Mouse (Mus musculus) telencephalon, adult 2 months (tissue): ENCODE measurements at regions not wholly inside any gene's neighbourhood (a gene's known extent, or its start where the extent isn't known, plus 50 kb on each side); places are given as distances from the start of the nearest gene placed in this dataset.

ENCODE experiments used
- DNase-seq: peaks from one replicate; pipeline ENCODE4 v3.0.0-alpha.2; 2011; ENCODE audit warnings: low read depth, low spot score

DNA sequence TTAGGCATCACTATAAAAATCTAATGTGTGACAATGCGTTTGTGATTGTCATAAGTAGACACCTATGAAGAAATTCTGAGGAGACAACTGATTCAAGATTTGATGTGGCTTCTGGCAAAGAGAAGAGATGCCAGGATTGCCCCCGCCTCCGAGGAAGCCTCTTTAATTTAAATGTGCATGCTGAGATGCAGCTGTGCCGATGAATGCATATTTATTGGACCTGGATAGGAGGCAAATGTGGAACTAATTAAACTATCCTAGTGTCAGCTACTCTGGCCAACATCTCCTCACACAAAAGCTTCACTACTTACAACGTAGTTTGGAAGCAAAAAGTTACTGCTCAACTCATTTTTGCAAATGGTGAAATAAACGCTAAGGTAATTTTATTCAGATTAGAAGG, 173.4 kb upstream of the Dph6 start:
- DNase-seq: no peak

DNA sequence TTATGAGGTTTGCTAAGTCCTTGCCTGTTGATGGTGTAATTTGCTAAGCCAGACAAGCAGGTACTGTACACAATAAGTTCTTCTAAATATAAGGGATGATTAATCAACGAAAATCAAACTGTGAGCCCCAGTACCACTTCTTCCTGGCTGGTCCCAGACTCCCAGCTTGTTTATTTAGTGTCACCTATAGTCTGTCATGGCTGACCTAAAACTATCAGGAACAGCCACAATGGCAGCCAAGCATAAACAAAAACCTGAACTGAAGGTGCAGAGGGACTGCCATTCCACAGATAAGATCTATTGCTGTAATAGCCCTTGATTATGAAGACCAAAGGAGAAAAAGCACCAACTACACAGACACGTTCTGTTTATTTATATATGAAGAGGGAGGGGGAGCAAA, 180.9 kb upstream of the Dph6 start:
- no peak for DNase-seq

DNA sequence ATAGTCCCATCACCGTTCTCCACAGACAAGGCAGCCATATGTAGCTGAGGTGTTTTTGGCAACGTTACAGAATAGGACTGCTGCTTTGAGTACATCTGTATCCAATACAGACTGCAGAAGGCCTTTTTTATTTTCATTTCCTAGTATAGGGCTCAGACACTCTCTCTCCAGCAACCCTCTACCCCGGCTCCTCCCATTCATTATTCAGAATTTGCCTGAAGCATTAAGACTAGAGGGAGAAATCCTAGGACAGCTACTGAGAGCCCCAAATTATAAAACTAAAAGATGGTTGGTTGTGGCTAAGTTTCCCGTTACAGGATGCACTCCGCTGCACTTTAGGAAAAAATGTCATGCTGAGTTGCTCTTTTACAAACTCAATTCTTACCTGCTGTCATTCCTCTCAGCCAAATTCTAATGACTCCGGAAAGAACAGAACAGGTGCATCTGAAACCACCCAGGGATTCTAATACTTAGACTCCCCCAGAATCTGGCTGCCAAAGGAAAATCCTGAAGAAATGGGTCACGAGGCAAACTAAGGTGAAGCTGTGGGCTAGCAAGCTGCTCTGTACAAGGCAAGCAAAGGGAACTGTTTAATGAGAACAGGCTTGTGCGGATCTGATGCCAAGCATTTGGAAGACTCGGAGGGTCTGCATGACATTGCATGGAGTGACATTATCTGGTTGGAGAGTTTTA, 189.1 kb upstream of the Dph6 start:
- no peak for DNase-seq

DNA sequence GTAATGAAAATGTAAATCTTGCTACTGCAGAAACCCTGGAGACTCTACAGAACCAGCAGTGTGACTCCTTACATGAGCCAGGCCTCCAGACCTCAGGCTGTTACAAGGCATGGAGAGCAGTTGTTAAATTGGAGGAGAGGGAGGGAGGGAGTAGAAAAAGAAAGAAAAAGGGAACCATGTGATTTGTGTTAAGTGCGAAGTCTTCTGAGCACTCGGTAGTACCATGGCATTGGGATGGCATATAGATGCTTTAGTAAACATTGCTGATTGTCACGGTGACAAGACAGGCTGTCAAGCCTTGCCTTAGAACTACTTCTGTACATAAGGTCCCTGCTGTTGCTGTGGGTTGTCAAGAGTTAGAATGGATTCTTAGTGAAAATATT, 189.6 kb upstream of the Dph6 start:
- DNase-seq: no peak

DNA sequence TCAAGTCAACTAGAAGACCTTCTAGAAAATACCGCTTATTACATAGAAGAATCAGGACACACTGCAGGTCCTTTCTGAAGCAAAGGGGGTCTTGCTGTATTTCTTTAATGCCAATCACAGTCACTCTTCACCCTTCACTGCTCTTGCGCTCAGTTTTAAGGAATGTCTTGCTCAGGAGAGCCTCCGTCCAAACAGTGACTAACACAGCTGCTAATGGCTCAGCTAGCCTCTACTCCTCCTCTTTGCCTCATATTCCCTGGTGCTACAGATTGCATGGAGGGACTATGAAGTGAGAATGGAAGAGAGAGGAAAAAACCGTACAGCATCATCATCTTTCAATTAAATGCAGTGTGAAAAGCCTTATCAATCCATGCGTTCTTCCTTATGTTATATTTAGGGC, 193.7 kb upstream of the Dph6 start:
- no peak for DNase-seq

DNA sequence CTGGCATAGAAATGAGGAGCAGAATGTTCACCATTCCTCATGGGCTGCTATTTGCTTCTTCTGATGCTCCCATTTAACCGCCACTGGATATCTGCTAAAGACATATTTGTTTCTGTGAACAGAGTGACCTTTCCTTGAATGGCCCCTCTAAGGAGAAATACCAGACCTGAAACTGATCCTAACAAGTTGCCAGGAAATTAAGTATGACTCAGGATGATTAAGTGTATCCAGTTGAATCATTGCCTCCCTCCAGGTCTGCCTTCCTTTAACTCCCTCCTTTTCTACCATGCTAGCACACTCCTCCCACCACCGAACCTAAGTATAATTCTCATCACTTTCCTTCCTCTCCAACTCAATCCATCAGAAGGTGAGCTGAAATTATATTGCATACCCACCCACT, 194.2 kb upstream of the Dph6 start:
- DNase-seq: no peak

DNA sequence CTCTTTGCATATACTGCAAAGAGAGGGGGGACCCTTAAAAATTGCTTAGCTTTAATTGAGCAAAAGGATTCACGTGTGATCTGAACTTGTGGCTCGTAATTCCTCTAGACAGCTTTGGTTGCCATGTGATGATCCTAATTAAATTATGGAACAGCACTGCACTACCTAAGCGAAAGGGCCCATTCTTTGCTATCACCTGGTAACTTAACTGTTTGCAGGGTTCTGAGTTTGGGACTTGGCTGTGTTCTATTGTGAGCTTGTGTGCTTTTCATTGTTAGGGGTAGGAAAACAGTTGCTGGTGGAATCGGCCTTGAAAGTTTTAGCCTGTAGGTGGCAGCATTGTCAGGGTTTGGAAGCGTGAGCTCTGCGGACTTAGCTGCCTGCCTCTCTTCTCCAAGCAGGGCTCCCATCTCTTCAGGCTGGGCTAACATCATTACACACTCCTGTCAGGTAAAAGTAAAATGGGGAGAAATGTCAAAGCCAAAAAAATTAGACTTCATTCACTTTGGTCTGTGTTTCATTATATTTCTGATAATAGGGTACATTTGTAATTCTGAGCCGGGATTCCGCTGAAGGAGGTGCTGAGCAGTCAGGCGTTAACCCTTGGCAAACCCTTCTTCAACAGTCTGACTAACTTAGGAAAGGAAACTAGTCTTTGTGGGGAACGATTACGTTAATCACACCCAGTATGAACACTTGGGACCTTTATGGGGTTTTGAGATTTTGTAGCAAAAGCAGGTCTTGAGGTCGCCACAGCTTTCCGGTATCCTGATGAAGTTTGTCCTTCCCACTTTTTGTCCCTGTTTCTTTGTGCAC, 199.2 kb upstream of the Dph6 start:
- peak; percentile 60 for DNase-seq

DNA sequence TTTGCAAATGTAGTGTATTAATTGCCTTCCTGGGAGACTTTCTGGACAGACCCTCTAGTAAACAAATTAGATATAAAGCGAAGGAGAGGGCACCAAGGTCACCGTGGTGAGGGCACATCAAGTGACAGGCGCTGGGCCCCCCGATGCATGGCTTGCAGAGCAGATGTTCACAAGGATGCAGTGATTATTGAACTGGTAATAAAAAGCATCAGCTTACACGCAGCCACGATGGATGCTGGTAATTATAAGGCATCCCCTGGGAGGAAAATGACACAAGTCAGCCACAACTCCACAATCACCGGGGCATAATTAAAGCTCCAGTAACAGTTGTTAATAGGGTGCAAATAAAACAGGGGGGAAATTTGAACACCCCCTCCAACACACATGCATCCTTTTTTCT, 217.5 kb upstream of the Dph6 start:
- DNase-seq: no peak

DNA sequence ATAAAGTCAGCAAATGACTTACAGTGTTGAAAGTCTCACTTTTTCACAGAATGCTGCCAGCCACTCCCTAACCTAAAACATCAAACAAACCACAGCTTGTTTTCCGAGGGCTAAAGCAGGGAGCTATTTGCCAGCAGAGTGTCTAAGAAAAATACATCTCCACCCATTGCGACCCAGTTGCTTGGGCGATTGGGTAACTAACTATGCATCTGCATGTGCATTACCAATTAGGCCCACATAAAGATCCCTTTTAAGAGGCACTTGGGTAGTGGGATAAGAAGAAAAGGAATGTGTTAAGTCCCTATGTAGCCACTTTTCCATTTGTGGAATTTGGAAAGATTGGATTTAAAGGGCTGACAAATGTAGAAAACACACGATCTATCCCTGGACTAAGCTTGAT, 218.3 kb upstream of the Dph6 start:
- DNase-seq: no peak

DNA sequence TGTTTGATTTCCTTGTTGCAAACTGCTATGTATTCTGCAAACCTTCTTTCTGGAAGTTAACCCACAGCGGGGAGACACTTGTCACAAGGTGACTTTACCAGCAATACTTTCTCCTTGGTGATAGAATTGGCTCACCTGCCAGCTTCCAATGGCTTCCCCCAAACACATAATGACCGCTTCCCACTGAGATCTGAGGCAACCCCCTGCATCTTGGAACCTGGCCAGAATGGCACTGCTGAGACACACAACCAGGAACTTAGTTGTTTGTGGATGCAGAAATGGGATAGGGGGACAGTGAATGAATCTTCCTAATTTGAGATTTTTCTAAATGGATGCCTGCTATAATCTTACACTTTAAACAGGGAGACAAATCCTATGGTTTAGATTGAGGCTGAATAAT, 224.3 kb upstream of the Dph6 start:
- DNase-seq: no peak

DNA sequence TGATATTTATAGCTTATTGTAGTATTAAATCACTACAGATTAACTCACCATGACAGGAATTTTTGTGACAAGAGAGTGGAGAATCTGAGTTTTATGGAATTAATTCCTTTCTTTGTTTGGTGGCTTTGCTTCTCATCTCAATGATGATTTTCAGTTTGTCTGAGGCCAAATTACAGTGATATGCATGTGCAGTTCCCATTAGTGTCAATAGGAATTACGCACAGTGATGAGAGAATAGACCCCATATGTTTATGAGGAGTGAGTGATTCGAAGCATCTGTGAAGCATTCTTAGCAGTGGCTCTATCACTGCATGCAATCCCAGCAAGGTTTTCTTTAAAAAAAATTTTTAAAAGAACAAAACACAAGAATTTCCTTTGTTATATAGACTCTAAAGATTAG, 225.0 kb upstream of the Dph6 start:
- DNase-seq: no peak

DNA sequence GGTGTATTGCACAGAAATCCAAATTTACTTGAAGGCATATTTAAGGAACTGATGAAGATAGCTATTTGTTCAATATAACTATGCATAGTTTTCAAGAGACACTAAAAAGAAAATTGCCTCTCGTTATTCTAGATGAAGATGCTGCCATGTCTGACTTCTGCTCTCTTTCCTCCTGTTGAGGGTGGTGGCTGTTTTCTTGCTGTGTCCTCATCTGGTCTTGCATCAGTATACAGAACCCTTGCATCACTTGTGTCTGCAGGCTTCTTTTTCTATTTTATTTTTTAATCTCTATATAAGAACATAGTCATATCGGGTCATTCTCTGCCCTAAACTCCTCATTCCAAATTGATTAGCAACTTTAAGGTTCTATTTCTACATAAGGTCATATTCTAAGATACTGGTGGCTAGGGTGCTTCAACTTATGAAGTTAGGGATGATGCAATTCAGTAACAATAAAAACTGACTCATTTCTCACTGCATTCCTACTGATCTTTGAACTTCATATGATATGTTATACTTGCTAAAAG, 231.0 kb upstream of the Dph6 start:
- no peak for DNase-seq

DNA sequence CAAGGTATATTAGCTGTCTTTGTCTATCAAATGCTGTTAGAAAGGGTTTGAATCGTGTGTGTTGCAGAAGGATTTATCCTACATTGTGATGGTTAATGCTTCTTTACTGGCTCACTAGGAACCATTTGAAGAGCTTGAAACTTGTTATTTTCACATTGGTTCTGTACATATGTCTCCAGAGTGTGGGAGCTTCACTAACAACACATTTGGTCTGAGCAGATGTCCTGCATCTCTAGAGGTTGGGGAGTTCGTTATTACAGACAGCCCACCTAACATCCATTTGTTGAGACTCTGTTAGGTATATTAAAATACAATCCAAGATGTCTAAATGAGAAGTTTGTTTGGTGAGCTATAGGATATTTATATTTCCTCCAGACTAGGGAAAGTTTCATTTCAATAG, 244.0 kb upstream of the Dph6 start:
- DNase-seq: peak; percentile 42

DNA sequence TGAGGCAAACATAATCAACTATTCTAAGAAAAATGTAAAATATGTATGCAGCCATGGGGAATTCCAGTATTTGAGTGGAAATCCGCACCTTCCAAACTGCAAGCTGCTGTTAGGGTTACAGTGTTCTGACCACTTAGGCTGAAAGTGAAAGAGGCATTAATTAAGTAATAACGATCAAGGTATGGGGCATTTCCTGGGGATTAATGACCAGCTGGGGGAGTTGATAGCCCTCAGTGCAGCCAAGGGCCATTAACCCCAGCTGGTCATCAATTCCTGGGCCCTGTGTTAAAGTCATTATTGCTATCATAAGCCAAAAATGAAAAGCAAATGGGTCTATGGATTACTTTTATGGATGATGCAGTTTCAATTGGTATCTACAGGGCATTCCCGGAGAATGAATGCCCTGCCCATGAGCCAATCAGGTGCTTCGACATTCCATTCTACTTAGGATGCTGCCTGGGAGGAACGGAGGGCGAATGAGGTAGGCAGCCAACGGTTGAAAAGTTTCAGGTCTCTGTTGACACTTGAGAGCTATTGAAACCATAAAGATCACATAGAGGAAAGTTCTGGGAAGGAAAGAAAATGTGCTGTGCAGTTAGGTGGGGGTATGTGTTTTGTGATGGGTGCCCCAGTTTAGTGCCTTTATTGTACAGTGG, 257.2 kb upstream of the Dph6 start:
- DNase-seq: no peak

DNA sequence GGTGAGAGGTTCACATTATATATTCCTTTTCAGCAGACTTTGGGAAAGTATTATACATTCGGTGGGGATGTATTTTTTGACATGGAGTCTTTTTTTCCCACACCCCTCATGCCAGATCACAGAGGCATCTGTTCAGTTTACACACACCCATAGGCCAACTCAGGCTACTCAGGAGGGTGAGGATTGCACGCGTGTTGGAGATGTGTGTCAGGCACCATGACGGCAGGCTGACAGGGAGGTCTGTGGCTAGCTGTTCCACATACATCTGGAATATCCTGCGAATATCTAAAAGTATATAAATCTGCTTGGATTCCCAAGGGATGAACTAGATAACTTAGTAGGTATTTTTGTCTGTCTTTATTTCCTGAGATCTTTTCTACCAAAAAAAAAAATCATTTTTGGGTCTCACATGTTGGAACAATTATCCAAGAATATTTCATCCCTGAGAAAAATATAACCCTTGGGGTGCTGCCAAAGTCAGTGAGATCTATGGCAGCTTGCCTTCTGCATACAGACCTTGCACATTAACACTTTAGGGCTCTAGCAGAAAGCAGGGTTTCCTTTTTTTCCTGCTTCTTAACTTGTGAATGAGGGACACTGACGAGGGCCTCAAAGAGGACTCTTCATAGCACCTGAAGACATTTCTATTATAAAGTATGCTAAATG, 260.4 kb upstream of the Dph6 start:
- DNase-seq: no peak

DNA sequence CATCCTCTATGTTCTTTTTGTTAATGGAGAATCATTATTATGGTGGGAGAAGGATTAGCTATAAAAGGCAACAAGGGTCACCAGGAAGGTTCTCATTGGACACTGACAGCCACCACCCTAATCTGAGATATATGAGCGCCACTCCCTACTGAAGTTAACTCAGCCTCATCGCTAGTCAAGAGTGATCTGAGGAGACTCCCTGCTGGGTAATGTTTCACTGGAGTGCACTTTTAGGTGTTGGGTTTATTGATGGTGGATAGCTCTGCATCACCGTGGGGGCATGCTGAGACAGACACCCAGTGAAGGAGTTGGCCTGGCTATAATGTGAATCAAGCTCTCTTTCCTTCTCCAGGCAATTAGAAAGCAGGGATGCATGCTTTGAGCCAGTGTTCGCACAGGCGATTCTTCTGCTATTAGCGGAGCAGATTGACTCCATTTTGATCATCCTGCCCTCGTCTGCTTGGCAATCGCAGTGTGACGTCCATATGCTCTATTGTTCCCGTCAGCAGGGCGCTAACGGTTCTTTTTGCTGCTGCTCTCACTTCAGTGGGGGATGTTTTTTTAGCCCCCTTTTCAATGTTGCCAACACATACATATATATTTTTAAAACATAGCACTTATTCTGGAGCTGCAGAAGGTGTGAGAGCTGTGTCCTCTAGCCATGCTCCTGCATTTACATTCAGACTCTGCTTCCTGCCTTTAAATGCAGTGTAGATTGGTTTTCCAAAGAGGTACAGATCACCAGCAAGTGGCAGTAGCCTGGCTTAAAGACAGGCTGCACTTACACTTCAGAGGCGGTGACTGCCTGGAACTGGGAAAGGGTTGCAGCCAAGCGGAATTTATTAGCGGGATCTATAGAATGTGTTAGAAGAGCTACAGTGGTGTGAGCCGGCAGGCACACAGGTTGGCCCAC, 263.9 kb upstream of the Dph6 start:
- peak; percentile 23 for DNase-seq

DNA sequence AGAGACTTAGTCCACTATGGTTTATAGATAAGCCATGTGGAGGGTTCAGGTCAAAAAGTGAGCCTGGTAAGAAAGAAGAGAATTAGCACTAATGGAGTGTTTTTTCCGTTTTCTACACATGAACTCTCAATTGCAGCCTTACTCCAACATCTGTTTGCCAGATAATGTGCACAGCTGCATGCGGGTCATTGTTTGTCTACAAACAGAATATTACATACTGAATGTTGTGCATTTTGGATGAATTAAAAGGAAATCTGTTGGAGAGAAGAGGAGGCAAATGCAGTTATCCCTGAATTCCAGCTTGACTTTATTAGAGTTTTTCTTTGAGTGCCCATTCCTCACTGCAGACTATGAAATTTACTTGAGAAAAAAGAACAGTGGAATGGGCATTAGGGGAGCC, 269.1 kb upstream of the Dph6 start:
- no peak for DNase-seq

DNA sequence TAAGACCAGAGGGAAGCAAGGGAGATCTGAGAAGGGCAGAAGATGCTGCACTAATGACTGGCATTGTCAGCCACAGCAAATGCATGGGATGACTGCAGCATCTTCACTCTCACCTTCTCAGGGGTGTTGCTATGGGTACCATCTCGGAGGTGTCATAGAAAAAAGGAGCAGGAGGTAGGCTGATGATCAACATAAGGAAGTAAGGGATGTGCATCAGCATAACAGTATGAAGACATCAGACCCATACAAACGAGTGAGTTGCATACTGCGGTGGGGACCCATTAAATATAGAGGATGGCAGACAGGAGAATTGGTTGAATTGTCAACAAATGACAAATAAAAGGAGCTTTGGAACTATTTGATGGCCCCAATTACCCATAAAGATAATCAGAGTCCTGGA, 280.7 kb upstream of the Dph6 start:
- DNase-seq: no peak

DNA sequence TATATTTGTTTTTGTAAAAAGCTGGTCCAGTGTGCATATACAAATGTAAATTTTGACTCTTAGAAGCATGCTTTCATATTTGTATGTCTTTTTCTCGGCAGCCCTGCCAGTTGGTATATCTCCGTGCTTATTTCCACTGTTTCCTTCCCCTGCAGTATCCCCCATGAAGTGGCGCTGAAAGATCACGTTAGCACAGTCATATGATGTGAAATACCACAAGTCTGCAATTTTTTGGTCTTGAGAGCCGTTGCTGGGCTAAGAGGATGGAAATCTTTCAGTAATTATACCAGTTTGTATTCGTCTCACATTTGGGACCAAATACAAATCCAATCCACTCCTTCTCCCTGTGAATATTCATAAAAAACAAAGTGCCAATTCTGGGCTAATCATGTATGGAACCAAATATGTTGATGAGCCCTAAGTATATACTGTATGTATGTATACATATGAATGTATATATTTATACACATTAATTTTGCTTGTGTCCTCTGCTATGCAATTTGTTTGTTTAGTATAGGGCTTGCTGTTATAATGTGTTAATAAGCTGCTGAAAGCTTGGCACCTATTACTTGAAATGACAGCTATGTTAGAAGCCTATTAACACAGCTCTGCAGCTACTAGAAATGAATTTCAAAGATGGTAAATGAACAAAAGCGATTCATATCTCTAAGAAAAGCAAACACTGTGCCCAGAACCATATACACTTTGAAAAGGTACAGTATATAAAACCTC, 283.8 kb upstream of the Dph6 start:
- no peak for DNase-seq

DNA sequence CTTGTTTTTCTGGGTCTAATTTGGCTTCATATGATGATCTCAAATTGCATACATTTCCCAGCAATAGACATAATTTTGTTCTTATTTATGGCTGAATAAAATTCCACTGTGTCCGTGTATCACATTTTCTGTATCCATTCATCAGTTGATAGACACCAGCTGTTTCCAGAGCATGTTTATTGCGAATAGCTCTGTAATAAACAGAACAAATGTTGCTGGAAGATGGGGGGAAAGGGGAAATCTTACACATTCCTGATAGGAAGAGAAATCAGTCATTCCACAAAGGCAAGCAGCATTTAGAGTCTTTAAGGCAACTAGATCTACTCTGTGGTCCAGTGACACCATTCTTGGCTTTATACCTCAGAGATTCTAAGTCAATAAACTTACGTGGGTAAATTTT, 311.3 kb upstream of the Dph6 start:
- DNase-seq: no peak
